Mouse (Mus musculus): ENCODE results near the gene Hnrnpa2b1. TPM values are rescaled to one million over a fixed set of nuclear protein-coding genes. Genes with fewer than 3 reads are reported as not detected.

The Hnrnpa2b1 gene
- polyA plus RNA-seq, 1 experiment from 2014 or later = 1,176 TPM

DNA sequence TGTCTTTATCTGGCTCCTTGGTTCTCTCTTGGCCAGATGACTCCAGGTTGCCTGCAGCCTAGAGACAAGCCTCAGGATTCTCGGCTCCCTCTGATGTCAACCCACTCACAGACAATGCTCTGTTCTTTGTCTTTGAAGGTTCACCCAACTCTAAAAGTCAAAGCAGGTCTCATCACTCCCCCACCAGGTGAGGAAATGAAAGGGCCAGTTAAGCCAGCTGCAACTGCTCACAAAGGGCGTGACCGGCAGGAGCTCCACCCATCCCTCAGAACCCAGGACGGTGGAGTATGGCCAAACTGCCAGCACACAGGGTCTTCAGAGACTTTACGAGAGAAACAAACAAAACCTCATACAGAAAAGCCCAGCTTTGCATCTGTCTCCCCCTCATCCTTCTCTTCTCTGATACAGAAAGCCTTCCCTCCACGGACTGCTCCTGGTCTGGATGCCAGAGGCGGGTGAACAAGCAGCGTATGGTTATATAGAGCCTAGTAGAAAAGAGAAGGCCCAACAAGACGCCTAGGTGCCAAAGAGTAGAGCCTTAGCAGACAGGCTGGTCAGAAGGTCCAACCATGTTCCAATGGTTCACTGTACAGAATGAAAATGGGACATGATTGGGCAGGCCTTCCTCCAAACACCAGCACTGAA is 27.4 kb downstream of the Hnrnpa2b1 start:
- Histone ChIP-seq H3K27ac (ENCODE audit: low read length) (no peak overlapping the region), H3K9ac (replicated peaks; ENCODE audit: low read depth, low read length) (no peak overlapping the region), H3K4me2 (replicated peaks; ENCODE audit: low read depth, low read length) (no peak overlapping the region), H3K9me3 (ENCODE audit: control insufficient read depth, low read depth, low read length) (no peaks in the 10 kb centered on the region), H3K36me3 (ENCODE audit: control insufficient read depth, insufficient read depth, low read length) (no peaks in the 10 kb centered on the region), H3K27me3 (ENCODE audit: control insufficient read depth, insufficient read depth, low read length) (no peaks in the 10 kb centered on the region), H3K4me3 (ENCODE audit: low read depth, low read length) (no peak overlapping the region), H3K4me1 (ENCODE audit: control insufficient read depth, insufficient read depth, low read length) (no peaks in the 10 kb centered on the region)
- 45% methylated on average over 9 of the region's 9 CpGs for WGBS
- no peak for ATAC-seq (ENCODE audit: insufficient number of reproducible peaks, insufficient read depth, low FRiP score, low read depth)

DNA sequence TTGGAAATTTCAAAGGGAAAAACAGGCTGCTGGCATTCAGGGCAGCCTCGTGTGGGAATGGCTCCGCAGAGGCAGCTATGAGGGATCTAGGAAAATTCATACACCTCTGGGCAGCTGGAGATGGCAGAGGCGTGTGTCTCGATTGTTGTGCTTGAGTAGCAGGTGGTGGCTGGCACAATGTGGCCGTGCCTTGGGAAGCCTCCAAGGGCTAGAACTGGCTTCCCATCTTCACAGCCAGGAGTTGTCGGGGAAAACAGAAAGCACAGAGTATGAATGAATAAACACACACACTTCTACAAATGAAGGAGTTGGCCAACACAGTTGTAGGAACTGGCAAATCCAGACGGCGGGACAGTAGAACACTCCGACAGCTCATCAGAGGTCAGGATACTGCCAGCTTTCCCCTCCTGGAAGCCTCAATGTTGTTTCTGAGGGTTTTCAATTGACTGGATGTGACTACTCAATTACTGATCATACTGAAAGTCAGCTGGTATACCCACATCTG is 30.8 kb downstream of the Hnrnpa2b1 start:
- no peak overlapping the region for H3K27ac ChIP-seq (ENCODE audit: low read length)
- no peak for ATAC-seq (ENCODE audit: insufficient number of reproducible peaks, insufficient read depth, low FRiP score, low read depth)
- H3K27me3 ChIP-seq (ENCODE audit: control insufficient read depth, insufficient read depth, low read length) = no peaks in the 10 kb centered on the region
- H3K4me2 ChIP-seq (replicated peaks; ENCODE audit: low read depth, low read length) = no peak overlapping the region
- no peak overlapping the region for H3K9ac ChIP-seq (replicated peaks; ENCODE audit: low read depth, low read length)
- H3K36me3 ChIP-seq (ENCODE audit: control insufficient read depth, insufficient read depth, low read length) = no peaks in the 10 kb centered on the region
- 80% methylated on average over 9 of the region's 9 CpGs for WGBS
- H3K9me3 ChIP-seq (ENCODE audit: control insufficient read depth, low read depth, low read length) = no peaks in the 10 kb centered on the region
- peaks cover 1% of the 10 kb centered on the region; the same call in 1 of the 2 replicates for H3K4me1 ChIP-seq (ENCODE audit: control insufficient read depth, insufficient read depth, low read length)
- H3K4me3 ChIP-seq (ENCODE audit: low read depth, low read length) = no peak overlapping the region

DNA sequence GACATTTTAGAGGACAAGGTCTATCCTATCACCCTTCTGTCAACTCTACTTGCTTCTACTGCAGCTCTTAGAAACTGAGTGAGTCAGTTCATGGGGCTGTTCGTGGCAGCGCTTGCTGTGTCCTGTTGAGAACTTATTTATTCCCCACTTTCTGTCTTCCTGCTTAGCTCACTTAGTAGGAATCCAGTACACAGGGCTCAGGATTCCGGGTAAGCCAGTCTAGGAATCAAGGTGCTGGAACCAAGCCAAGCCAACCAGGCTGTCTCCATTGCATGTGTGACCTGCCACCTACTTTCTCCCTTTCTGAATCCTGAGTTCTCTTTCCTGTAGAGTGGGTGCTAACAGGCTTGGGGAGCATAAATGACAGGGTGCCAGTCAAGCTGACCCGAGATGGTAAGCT is 32.0 kb downstream of the Hnrnpa2b1 start:
- Histone ChIP-seq H3K27me3 (ENCODE audit: control insufficient read depth, insufficient read depth, low read length) (peaks cover 5% of the 10 kb centered on the region; the same call in 1 of the 2 replicates), H3K9ac (replicated peaks; ENCODE audit: low read depth, low read length) (no peak overlapping the region), H3K9me3 (ENCODE audit: control insufficient read depth, low read depth, low read length) (no peaks in the 10 kb centered on the region), H3K4me1 (ENCODE audit: control insufficient read depth, insufficient read depth, low read length) (peaks cover 3% of the 10 kb centered on the region; the same call in 1 of the 2 replicates), H3K4me2 (replicated peaks; ENCODE audit: low read depth, low read length) (no peak overlapping the region), H3K27ac (ENCODE audit: low read length) (no peak overlapping the region), H3K4me3 (ENCODE audit: low read depth, low read length) (no peak overlapping the region), H3K36me3 (ENCODE audit: control insufficient read depth, insufficient read depth, low read length) (no peaks in the 10 kb centered on the region)
- ATAC-seq (ENCODE audit: insufficient number of reproducible peaks, insufficient read depth, low FRiP score, low read depth) = no peak
- whole genome bisulfite sequencing = 59% methylated on average over 4 of the region's 4 CpGs

DNA sequence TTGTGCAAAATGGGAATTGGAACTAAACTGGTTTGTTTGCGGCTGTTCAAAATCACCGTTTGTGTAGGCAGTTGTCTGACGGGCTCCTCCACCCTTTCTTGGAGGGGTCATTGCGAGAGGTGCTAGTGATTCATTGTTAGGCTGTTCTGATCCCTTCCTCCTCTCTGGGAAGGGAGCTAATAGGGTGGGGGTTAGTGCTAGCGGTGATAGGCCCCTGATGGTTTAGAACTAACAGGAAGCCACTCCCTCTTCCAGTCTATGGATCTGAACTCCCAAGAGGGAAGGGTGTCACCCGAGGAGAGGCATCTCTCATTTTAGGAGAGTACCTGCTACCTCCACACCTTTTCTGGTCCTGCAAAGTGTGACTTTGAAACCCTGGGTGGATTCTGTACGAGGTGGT is 35.4 kb downstream of the Hnrnpa2b1 start:
- H3K9ac ChIP-seq (replicated peaks; ENCODE audit: low read depth, low read length) = no peak overlapping the region
- H3K4me1 ChIP-seq (ENCODE audit: control insufficient read depth, insufficient read depth, low read length) = peaks cover 6% of the 10 kb centered on the region; the same call in 1 of the 2 replicates
- H3K27ac ChIP-seq (ENCODE audit: low read length) = no peak overlapping the region
- peaks cover 9% of the 10 kb centered on the region; the same call in 1 of the 2 replicates for H3K27me3 ChIP-seq (ENCODE audit: control insufficient read depth, insufficient read depth, low read length)
- peak overlapping the region; percentile 91; the same call in 1 of the 2 replicates for H3K4me2 ChIP-seq (replicated peaks; ENCODE audit: low read depth, low read length)
- peak overlapping the region; percentile 56; the same call in 1 of the 2 replicates for H3K4me3 ChIP-seq (ENCODE audit: low read depth, low read length)
- WGBS = 30% methylated on average over 7 of the region's 7 CpGs
- no peaks in the 10 kb centered on the region for H3K9me3 ChIP-seq (ENCODE audit: control insufficient read depth, low read depth, low read length)
- no peaks in the 10 kb centered on the region for H3K36me3 ChIP-seq (ENCODE audit: control insufficient read depth, insufficient read depth, low read length)
- no peak for ATAC-seq (ENCODE audit: insufficient number of reproducible peaks, insufficient read depth, low FRiP score, low read depth)

DNA sequence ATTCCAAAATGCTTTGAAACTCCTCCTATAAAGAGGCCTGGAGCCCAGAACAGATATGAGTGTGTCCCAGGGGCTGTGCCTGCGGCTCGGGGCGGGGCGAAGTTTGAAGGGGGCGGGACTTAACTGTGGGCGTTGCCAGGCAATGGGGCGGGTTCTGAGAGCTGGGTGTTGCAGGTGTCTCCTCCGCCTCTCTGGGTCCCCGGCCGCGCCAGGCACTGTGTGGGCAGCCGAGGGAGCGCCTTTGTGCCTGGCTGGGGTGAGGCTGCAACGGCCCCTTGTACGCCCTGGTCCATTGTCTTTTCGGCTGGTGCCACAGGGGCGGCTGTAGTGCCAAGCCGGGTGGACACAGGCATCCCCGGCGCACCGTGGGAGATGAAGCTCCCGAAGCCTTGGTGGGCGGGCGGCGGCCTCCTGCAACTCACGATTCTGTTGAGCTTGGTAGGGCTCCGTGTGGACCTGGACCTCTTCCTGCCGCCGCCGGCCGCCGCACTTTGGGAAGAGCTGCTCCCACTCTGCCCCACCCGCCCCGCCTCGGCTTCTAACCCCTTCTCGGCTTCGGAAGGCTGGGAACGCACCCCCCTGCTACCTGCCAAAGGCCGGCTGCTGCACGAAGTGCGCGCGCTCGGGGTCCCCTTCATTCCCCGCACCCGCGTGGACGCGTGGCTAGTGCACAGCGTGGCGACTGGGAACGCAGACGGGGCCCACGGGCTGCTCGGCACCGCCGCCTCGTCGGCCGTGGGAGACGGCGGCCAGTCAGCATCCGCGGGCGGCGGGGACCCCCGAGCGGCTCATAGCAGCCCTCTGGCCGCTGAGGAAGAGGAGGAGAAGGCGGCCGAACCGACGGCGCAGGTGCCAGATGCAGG is 36.9 kb downstream of the Hnrnpa2b1 start, which contains the start of gene Nfe2l3:
Gene Nfe2l3 (plus strand): TSS at position 136 of the 863 bp plus-strand sequence.
- Histone ChIP-seq H3K27me3 (ENCODE audit: control insufficient read depth, insufficient read depth, low read length) (peaks cover 9% of the 10 kb centered on the region; the same call in 1 of the 2 replicates), H3K36me3 (ENCODE audit: control insufficient read depth, insufficient read depth, low read length) (no peaks in the 10 kb centered on the region), H3K9ac (replicated peaks; ENCODE audit: low read depth, low read length) (peak within 1 kb of the TSS; percentile 53; the same call in 1 of the 2 replicates), H3K4me1 (ENCODE audit: control insufficient read depth, insufficient read depth, low read length) (peaks cover 6% of the 10 kb centered on the region; the same call in 1 of the 2 replicates), H3K9me3 (ENCODE audit: control insufficient read depth, low read depth, low read length) (no peaks in the 10 kb centered on the region), H3K27ac (ENCODE audit: low read length) (no peak within 1 kb of the TSS), H3K4me2 (replicated peaks; ENCODE audit: low read depth, low read length) (peak within 1 kb of the TSS; percentile 91), H3K4me3 (ENCODE audit: low read depth, low read length) (peak within 1 kb of the TSS; percentile 56)
- WGBS = 1% methylated on average over 70 of the region's 74 CpGs
- ATAC-seq (ENCODE audit: insufficient number of reproducible peaks, insufficient read depth, low FRiP score, low read depth) = peak; percentile 91

DNA sequence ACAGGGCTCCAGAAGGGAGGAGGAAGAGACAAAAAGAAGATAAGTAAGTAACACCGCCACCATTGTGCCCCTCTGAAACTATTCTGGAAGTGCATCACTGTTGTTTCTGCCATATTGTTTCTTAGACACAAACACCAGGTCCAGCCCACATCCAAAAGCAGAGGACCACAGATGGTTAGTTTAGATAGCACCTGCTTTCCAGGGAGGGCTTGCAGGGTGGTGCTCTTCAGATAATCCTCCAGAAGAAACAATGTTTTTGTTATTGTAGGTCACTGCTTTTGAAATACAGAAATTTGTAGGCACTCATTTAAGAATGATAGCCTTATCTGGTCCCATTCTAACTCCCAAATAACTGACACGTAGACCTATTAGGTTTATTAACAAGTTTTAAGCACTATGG is 45.2 kb downstream of the Hnrnpa2b1 start:
- Histone ChIP-seq H3K9me3 (ENCODE audit: control insufficient read depth, low read depth, low read length) (no peaks in the 10 kb centered on the region), H3K4me3 (ENCODE audit: low read depth, low read length) (no peak overlapping the region), H3K36me3 (ENCODE audit: control insufficient read depth, insufficient read depth, low read length) (no peaks in the 10 kb centered on the region), H3K4me1 (ENCODE audit: control insufficient read depth, insufficient read depth, low read length) (no peaks in the 10 kb centered on the region), H3K4me2 (replicated peaks; ENCODE audit: low read depth, low read length) (no peak overlapping the region), H3K27me3 (ENCODE audit: control insufficient read depth, insufficient read depth, low read length) (no peaks in the 10 kb centered on the region), H3K9ac (replicated peaks; ENCODE audit: low read depth, low read length) (no peak overlapping the region), H3K27ac (ENCODE audit: low read length) (no peak overlapping the region)
- ATAC-seq (ENCODE audit: insufficient number of reproducible peaks, insufficient read depth, low FRiP score, low read depth) = no peak
- WGBS = 83% methylated on average over 2 of the region's 2 CpGs

DNA sequence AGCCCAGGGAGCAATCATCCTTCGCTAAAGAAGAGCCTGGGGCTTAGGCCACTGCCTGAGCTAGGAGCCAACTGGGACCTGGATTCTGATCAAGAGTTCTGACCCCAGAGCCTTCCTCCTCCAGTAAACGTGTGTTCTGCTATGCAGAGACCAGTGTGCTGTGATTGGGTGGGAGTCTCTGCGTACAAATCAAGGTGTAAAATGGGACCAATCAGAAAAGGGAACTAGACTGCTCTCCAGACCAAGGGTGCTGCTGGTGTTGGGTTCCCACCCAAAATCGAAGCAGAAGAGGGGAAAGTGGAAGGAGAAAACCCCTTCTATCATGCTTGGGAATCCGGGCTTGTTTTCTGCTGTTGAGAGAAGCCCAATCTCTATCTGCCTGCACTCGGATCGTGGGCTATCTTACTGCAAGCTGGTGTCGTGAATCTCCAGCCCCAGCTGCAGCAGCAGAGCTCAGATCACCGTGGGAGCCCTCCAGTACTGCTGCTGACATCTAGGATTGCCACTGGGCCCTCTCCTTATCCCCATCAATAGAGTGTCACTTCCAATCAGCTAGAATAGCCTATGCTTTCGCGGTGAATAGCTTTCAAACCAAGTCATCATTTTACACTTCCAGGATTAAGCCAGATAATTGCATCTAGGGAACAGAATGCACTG is 46.1 kb downstream of the Hnrnpa2b1 start:
- WGBS = 52% methylated on average over 11 of the region's 11 CpGs
- H3K27ac ChIP-seq (ENCODE audit: low read length) = no peak overlapping the region

DNA sequence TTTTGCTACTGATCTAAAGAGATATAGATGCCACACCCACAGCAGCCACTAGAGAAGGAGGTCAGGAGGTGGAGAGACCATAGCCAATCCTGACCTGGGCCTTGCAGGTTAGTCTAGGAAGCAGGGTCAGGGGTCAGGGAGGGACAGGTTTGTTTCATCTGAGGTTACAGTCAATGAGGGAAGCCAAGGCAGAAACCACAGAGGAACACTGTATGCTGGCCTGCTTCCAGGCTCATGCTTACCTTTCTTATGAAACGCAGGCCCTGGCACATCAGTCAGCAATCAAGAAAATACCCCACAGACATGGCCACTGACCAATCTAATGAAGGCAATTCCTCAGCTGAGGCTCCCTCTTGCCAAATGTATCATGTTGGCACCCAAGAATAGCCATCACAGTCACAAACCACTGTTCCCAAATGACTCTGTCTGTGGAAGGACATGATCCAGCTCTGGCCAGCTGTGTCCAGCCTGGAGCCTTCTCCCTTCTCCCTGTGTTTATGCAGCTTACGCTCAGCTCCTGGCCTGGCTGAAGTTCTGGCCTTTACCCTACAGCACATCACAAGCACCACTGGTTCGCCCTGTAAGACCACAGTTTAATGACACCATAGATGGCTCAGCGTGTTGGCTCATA is 52.3 kb downstream of the Hnrnpa2b1 start:
- Histone ChIP-seq H3K9me3 (ENCODE audit: control insufficient read depth, low read depth, low read length) (no peaks in the 10 kb centered on the region), H3K4me3 (ENCODE audit: low read depth, low read length) (no peak overlapping the region), H3K27ac (ENCODE audit: low read length) (no peak overlapping the region), H3K9ac (replicated peaks; ENCODE audit: low read depth, low read length) (no peak overlapping the region), H3K4me1 (ENCODE audit: control insufficient read depth, insufficient read depth, low read length) (no peaks in the 10 kb centered on the region), H3K27me3 (ENCODE audit: control insufficient read depth, insufficient read depth, low read length) (no peaks in the 10 kb centered on the region), H3K36me3 (ENCODE audit: control insufficient read depth, insufficient read depth, low read length) (no peaks in the 10 kb centered on the region), H3K4me2 (replicated peaks; ENCODE audit: low read depth, low read length) (no peak overlapping the region)
- no peak for ATAC-seq (ENCODE audit: insufficient number of reproducible peaks, insufficient read depth, low FRiP score, low read depth)
- 83% methylated on average over 4 of the region's 4 CpGs for WGBS

More for the DNA sequence above, 46.1 kb downstream of the Hnrnpa2b1 start:
- no peaks in the 10 kb centered on the region for H3K4me1 ChIP-seq (ENCODE audit: control insufficient read depth, insufficient read depth, low read length)
- H3K4me3 ChIP-seq (ENCODE audit: low read depth, low read length) = no peak overlapping the region
- no peaks in the 10 kb centered on the region for H3K27me3 ChIP-seq (ENCODE audit: control insufficient read depth, insufficient read depth, low read length)
- ATAC-seq (ENCODE audit: insufficient number of reproducible peaks, insufficient read depth, low FRiP score, low read depth) = no peak
- H3K9ac ChIP-seq (replicated peaks; ENCODE audit: low read depth, low read length) = no peak overlapping the region
- no peak overlapping the region for H3K4me2 ChIP-seq (replicated peaks; ENCODE audit: low read depth, low read length)
- no peaks in the 10 kb centered on the region for H3K36me3 ChIP-seq (ENCODE audit: control insufficient read depth, insufficient read depth, low read length)
- no peaks in the 10 kb centered on the region for H3K9me3 ChIP-seq (ENCODE audit: control insufficient read depth, low read depth, low read length)

Measured in stomach, embryonic 14.5 days (tissue).